Mouse (Mus musculus): Measurements from ENCODE around the gene Gars.

The Gars gene

GRCm38 (mm10) chr6:55093431-55094146, 55.8 kb downstream of the Gars start:
- DNase-seq (ENCODE audit: low read depth, low spot score): no peak

- DNase-seq (ENCODE audit: low read depth, low spot score): no peak
These were observed 60.2 kb downstream of the Gars start for GRCm38 (mm10) chr6:55098030-55098429.

GRCm38 (mm10) chr6:55098603-55099002, 60.8 kb downstream of the Gars start:
- DNase-seq (ENCODE audit: low read depth, low spot score): no peak

DNA sequence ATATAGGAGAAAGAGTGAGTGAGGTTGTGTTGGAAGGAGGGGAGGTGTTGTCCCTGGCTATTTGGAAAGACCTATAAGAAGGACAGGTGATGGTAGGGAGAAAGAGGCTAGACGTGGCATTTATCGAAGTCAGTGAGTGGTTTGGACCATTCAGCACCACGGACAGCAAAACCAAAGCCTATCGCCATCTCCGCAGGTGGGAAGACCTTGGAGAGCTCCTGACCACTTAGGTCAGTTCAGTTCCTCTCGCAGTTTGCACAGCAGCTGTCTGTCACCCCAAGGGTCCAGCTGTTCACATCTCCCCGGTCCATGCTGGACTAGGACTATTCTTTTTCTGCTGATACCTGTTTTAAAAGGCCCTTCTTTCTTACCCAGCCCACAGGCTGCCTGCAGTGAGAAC, 70.6 kb downstream of the Gars start:
- peak; percentile 87 for DNase-seq (ENCODE audit: low read depth, low spot score)

- DNase-seq (ENCODE audit: low read depth, low spot score): no peak
These were observed 79.7 kb downstream of the Gars start for GRCm38 (mm10) chr6:55117325-55118109.

- DNase-seq (ENCODE audit: low read depth, low spot score): no peak
These were observed 85.2 kb downstream of the Gars start for GRCm38 (mm10) chr6:55123056-55123455.

GRCm38 (mm10) chr6:55126576-55126975, 88.8 kb downstream of the Gars start:
- DNase-seq (ENCODE audit: low read depth, low spot score): no peak

DNA sequence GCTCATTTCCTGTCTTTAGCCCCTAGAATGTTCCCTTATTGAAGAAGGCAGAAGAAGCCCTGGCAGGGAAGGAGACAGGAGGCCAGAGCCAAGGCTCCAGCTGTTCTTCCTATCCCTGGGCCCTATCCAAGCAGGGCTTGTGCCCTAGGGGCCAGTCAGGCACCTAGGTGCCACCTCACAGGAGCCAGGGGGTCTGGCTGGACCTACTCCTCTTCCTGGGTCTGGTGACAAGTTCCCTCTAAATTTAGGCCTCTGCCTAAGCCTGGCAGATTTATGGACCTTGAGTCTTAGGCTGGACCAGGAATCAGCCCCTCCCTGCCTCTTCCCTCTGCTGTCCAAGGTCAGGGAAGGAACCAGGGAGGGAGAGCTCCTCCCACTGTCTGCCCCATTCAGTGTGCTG, 90.6 kb downstream of the Gars start:
- DNase-seq (ENCODE audit: low read depth, low spot score): no peak
